ENCODE assay signal across 9 mouse cellular contexts in genomic region chr2:157069755-157070315, GRCm38 (mm10). TPM values are rescaled to one million over a fixed set of nuclear protein-coding genes. Genes with fewer than 3 reads are reported as not detected.
DNase-seq lines count a peak whose midpoint lies in the region; ATAC-seq and TF ChIP-seq lines count a peak whose summit lies in the region.
"Had no signal": no experiment of that assay in that cellular context is flagged by ENCODE, and none has a peak within 500 bp of the region (broad histone marks: within the 10 kb centered on the region; RNA-seq: fewer than 3 reads in every experiment).

No protein-coding gene starts in this region.

- no peak for TF ChIP-seq EP300 in CH12.LX (IDR thresholded peaks at IDR 0.05; ENCODE audit: low read length)

- no peaks in the 10 kb centered on the region for H3K79me2 ChIP-seq in CH12.LX (replicated peaks; ENCODE audit: control insufficient read depth, extremely low read depth, insufficient read depth, poor library complexity, severe bottlenecking)

- TF ChIP-seq CTCF in CH12.LX (conservative IDR thresholded peaks at IDR 0.05 in 1 of 2, IDR thresholded peaks at IDR 0.05 in 1 of 2; ENCODE audit: low read depth in 2 of 2, low read length in 2 of 2) = no peak
- no peak for TF ChIP-seq CTCF in thymus, adult 2 months (IDR thresholded peaks at IDR 0.05; ENCODE audit: borderline replicate concordance, control insufficient read depth, extremely low read depth, insufficient read depth, low read length, poor library complexity)

- no peak for ATAC-seq in forebrain, embryonic 15.5 days (replicated peaks)
- no peak for ATAC-seq in liver, embryonic 15.5 days (ENCODE audit: insufficient read depth)

- no peak for DNase-seq in heart, embryonic 10.5 days (ENCODE audit: low spot score)
- no peak for DNase-seq in heart, adult 8-10 months (ENCODE audit: low spot score)
- peak; percentile 28 for DNase-seq in CH12.LX (ENCODE audit: extremely low read depth)
- no peak for DNase-seq in thymus, adult 2 months
- no peak for DNase-seq in layer of hippocampus, postnatal 36 days
- no peak for DNase-seq in thymus, postnatal 0 days (ENCODE audit: low spot score)

- no peaks in the 10 kb centered on the region for H3K9me3 ChIP-seq in heart, embryonic 10.5 days
- no peaks in the 10 kb centered on the region for H3K9me3 ChIP-seq in CH12.LX (replicated peaks; ENCODE audit: low read length)
- no peaks in the 10 kb centered on the region for H3K9me3 ChIP-seq in forebrain, embryonic 15.5 days
- no peaks in the 10 kb centered on the region for H3K9me3 ChIP-seq in liver, embryonic 15.5 days (replicated peaks)

- dilution Hi-C loops in CH12.LX (cut with MboI; ENCODE audit: extremely low pct_ligation_motif_present, extremely low pct_unique_long_range_greater_than_20kb, low sequenced_read_pairs) = no loop called here

- no peak overlapping the region for H3K9ac ChIP-seq in CH12.LX (ENCODE audit: insufficient read depth, low read depth)
- H3K9ac ChIP-seq in forebrain, embryonic 15.5 days (replicated peaks) = peak overlapping the region; percentile 16; the same call in 1 of the 2 replicates
- no peak overlapping the region for H3K9ac ChIP-seq in liver, embryonic 15.5 days

- H3K36me3 ChIP-seq in heart, embryonic 10.5 days = peaks cover 24% of the 10 kb centered on the region; the same call in 1 of the 2 replicates
- no peaks in the 10 kb centered on the region for H3K36me3 ChIP-seq in CH12.LX (replicated peaks in 1 of 2; ENCODE audit: control insufficient read depth in 1 of 2, insufficient read depth in 1 of 2, low read length in 1 of 2)
- peaks cover 8% of the 10 kb centered on the region for H3K36me3 ChIP-seq in forebrain, embryonic 15.5 days
- no peaks in the 10 kb centered on the region for H3K36me3 ChIP-seq in liver, embryonic 15.5 days (replicated peaks)
- no peaks in the 10 kb centered on the region for H3K36me3 ChIP-seq in thymus, adult 2 months (ENCODE audit: control insufficient read depth, insufficient read depth, low read length)

- TF ChIP-seq POLR2A in CH12.LX (IDR thresholded peaks at IDR 0.05; ENCODE audit: low read depth, low read length) = no peak
- TF ChIP-seq POLR2A in thymus, adult 2 months (IDR thresholded peaks at IDR 0.05; ENCODE audit: control insufficient read depth, extremely low read depth, insufficient read depth, low read length, poor library complexity) = no peak

- H3K4me3 ChIP-seq in heart, embryonic 10.5 days = 0 out of 2 replicates have a peak overlapping the region, but pooled peaks have one; percentile 6
- no peak overlapping the region for H3K4me3 ChIP-seq in CH12.LX (replicated peaks in 1 of 3; ENCODE audit: low read depth in 2 of 3, low read length in 2 of 3, poor library complexity in 1 of 3)
- no peak overlapping the region for H3K4me3 ChIP-seq in forebrain, embryonic 15.5 days
- H3K4me3 ChIP-seq in liver, embryonic 15.5 days (replicated peaks) = no peak overlapping the region
- no peak overlapping the region for H3K4me3 ChIP-seq in thymus, adult 2 months (ENCODE audit: control insufficient read depth, insufficient read depth, low read length)

- WGBS in heart, embryonic 10.5 days = 35% methylated on average over 3 of the region's 3 CpGs
- WGBS in forebrain, embryonic 15.5 days = 46% methylated on average over 3 of the region's 3 CpGs
- 28% methylated on average over 3 of the region's 3 CpGs for WGBS in liver, embryonic 15.5 days (ENCODE audit: insufficient replicate concordance)
- WGBS in thymus, adult 2 months = 35% methylated on average over 3 of the region's 3 CpGs

- peak overlapping the region; percentile 78 for H3K27ac ChIP-seq in heart, embryonic 10.5 days
- no peak overlapping the region for H3K27ac ChIP-seq in CH12.LX (ENCODE audit: insufficient read depth, low read depth)
- peak overlapping the region; percentile 35 for H3K27ac ChIP-seq in forebrain, embryonic 15.5 days (replicated peaks)
- H3K27ac ChIP-seq in liver, embryonic 15.5 days (replicated peaks) = peak overlapping the region; percentile 29; the same call in 1 of the 2 replicates
- H3K27ac ChIP-seq in thymus, adult 2 months (ENCODE audit: control insufficient read depth, insufficient read depth, low read length) = no peak overlapping the region

- H3K4me1 ChIP-seq in heart, embryonic 10.5 days = peaks cover 96% of the 10 kb centered on the region
- H3K4me1 ChIP-seq in CH12.LX (ENCODE audit: control insufficient read depth in 1 of 2, insufficient read depth in 2 of 2) = peaks cover 29 to 67% of the 10 kb centered on the region in 2 experiments
- peaks cover 95% of the 10 kb centered on the region for H3K4me1 ChIP-seq in forebrain, embryonic 15.5 days
- peaks cover 65% of the 10 kb centered on the region for H3K4me1 ChIP-seq in liver, embryonic 15.5 days (replicated peaks)
- peaks cover 6% of the 10 kb centered on the region for H3K4me1 ChIP-seq in thymus, adult 2 months (replicated peaks; ENCODE audit: control insufficient read depth, insufficient read depth, low read length)

- no peaks in the 10 kb centered on the region for H3K27me3 ChIP-seq in heart, embryonic 10.5 days (ENCODE audit: insufficient read depth, poor library complexity, severe bottlenecking)
- H3K27me3 ChIP-seq in CH12.LX (replicated peaks) = no peaks in the 10 kb centered on the region
- no peaks in the 10 kb centered on the region for H3K27me3 ChIP-seq in forebrain, embryonic 15.5 days
- no peaks in the 10 kb centered on the region; the same call in 1 of the 2 replicates for H3K27me3 ChIP-seq in liver, embryonic 15.5 days
- H3K27me3 ChIP-seq in thymus, adult 2 months (ENCODE audit: control insufficient read depth, insufficient read depth, low read length) = no peaks in the 10 kb centered on the region; the same call in 1 of the 2 replicates

- in situ Hi-C loops in CH12.LX (cut with MboI; ENCODE audit: low pct_ligation_motif_present, low pct_unique_long_range_greater_than_20kb, low sequenced_read_pairs) = no loop called here

- TF ChIP-seq RAD21 in CH12.LX (IDR thresholded peaks at IDR 0.05; ENCODE audit: low read depth, low read length) = no peak

- H3K4me2 ChIP-seq in CH12.LX (ENCODE audit: insufficient read depth, low read depth, poor library complexity, severe bottlenecking) = no peak overlapping the region; the same call in 1 of the 2 replicates
- no peak overlapping the region for H3K4me2 ChIP-seq in forebrain, embryonic 15.5 days (replicated peaks)
- H3K4me2 ChIP-seq in liver, embryonic 15.5 days = no peak overlapping the region

TF ChIP-seq in CH12.LX, 34 proteins besides CTCF, POLR2A, EP300 and RAD21:
- no peak for TF ChIP-seq USF1 (IDR thresholded peaks at IDR 0.05; ENCODE audit: low read depth, low read length)
- no peak for TF ChIP-seq PAX5 (IDR thresholded peaks at IDR 0.05; ENCODE audit: low read length)
- TF ChIP-seq MYC (IDR thresholded peaks at IDR 0.05; ENCODE audit: low read depth, low read length) = no peak
- no peak for TF ChIP-seq ZKSCAN1 (IDR thresholded peaks at IDR 0.05; ENCODE audit: borderline replicate concordance, low read depth, low read length)
- TF ChIP-seq SMC3 (IDR thresholded peaks at IDR 0.05; ENCODE audit: low read depth, low read length) = no peak
- TF ChIP-seq JUND (conservative IDR thresholded peaks at IDR 0.05; ENCODE audit: low read depth, low read length) = no peak
- TF ChIP-seq MXI1 (IDR thresholded peaks at IDR 0.05; ENCODE audit: low read depth, low read length) = no peak
- no peak for TF ChIP-seq ZC3H11A (IDR thresholded peaks at IDR 0.05; ENCODE audit: low read depth, low read length)
TF ChIP-seq in CH12.LX: peak in this region for 0.

RNA-seq across cellular contexts. Expression of gene Soga1, which starts 9.2 kb away (rescaled TPM):
- polyA plus RNA-seq in heart, embryonic 10.5 days (2016; fragmentation: Nextera tagmentation; extraction: Ambion mirVana) = 2.2 and 3.9 TPM in 2 replicates
- 10 to 100 TPM in 1 of 4 experiments, 1 to 10 TPM in 3; 8.7 to 11.1 (median 8.9) TPM for total RNA-seq in heart, adult 8-10 months (2022)
- total RNA-seq in CH12.LX (2012; rRNA removed) (1.0 and 2.0 TPM in 2 replicates), CH12.LX (2014; rRNA removed) (0.31 and 0.39 TPM in 2 replicates)
- polyA plus RNA-seq in CH12.LX (2012; ENCODE audit: insufficient read length, low read depth) = 1.8 and 2.0 TPM in 2 replicates
- 5.7 and 8.2 TPM in 2 replicates for polyA plus RNA-seq in forebrain, embryonic 15.5 days (2015; fragmentation: Nextera tagmentation; extraction: Ambion mirVana)
- polyA plus RNA-seq in liver, embryonic 15.5 days (2015; fragmentation: Nextera tagmentation; extraction: Ambion mirVana) = 1.4 and 1.7 TPM in 2 replicates
- polyA plus RNA-seq in thymus, adult 2 months (2012; rRNA removed) = 5.2 and 5.3 TPM in 2 replicates
- total RNA-seq in layer of hippocampus, postnatal 36 days (2021) = 10 to 100 TPM; 37.4 to 37.6 TPM
- 0.57 TPM in 2 replicates for polyA plus RNA-seq in thymus, postnatal 0 days (2015; fragmentation: Nextera tagmentation; extraction: Ambion mirVana)

RNA-seq across cellular contexts. Expression of gene Tldc2, which starts 17.0 kb away (rescaled TPM):
- not detected in 2 replicates for polyA plus RNA-seq in heart, embryonic 10.5 days (2016; fragmentation: Nextera tagmentation; extraction: Ambion mirVana)
- total RNA-seq in heart, adult 8-10 months (2022) = not detected
- total RNA-seq in CH12.LX (2012; rRNA removed) (not detected in 2 replicates), CH12.LX (2014; rRNA removed) (not detected in 2 replicates)
- polyA plus RNA-seq in CH12.LX (2012; ENCODE audit: insufficient read length, low read depth) = not detected in 2 replicates
- polyA plus RNA-seq in forebrain, embryonic 15.5 days (2015; fragmentation: Nextera tagmentation; extraction: Ambion mirVana) = not detected in 2 replicates
- polyA plus RNA-seq in liver, embryonic 15.5 days (2015; fragmentation: Nextera tagmentation; extraction: Ambion mirVana) = not detected in 2 replicates
- not detected in 2 replicates for polyA plus RNA-seq in thymus, adult 2 months (2012; rRNA removed)
- not detected for total RNA-seq in layer of hippocampus, postnatal 36 days (2021)
- not detected in 2 replicates for polyA plus RNA-seq in thymus, postnatal 0 days (2015; fragmentation: Nextera tagmentation; extraction: Ambion mirVana)
- total RNA-seq: ES-E14 had no signal

Comparison
In these comparisons a context has a peak if more than half of its experiments do, and no peak if none do; other contexts are left out.
1. H3K27ac ChIP-seq: peak in heart, embryonic 10.5 days (single experiment), forebrain, embryonic 15.5 days (single experiment) and liver, embryonic 15.5 days (single experiment); none in CH12.LX (single experiment) and thymus, adult 2 months (single experiment).